Comparison of ENCODE assay signal across 8 mouse cellular contexts in the genomic region with DNA sequence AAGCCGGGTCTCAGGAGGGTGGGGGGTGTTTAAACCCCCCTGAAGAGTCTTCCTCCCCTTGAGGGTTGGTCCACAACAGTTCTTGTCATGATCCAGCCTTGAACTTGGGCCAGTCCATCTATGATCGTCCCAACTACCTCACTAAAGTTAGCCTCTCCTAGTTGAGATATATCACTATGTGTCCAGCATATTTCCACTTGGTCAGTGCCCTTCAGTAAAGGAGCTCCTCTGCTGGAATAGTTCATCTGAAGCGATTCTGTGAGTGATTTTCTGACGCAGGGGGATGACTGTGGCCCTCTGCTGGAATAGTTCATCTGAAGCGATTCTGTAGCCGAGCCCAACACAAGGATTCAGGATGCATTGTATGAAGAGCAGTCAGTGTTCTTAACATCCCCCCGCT. TPM values are rescaled to one million over a fixed set of nuclear protein-coding genes. Genes with fewer than 3 reads are reported as not detected.
A peak's percentile ranks its signal among the peaks of the same experiment; 100 is the strongest.
DNase-seq lines count a peak whose midpoint lies in the region; ATAC-seq and TF ChIP-seq lines count a peak whose summit lies in the region.

No protein-coding gene starts in this region.

- H3K27ac ChIP-seq in heart, embryonic 15.5 days: no peak overlapping the region
- H3K27ac ChIP-seq in limb, embryonic 12.5 days: no peak overlapping the region
- H3K27ac ChIP-seq in layer of hippocampus, adult 2 months: no peak overlapping the region; the same call in 1 of the 2 replicates

- 59% methylated on average over 7 of the region's 7 CpGs for WGBS in heart, embryonic 15.5 days
- WGBS in limb, embryonic 12.5 days: 63% methylated on average over 7 of the region's 7 CpGs

- H3K4me3 ChIP-seq in heart, embryonic 15.5 days: no peak overlapping the region
- H3K4me3 ChIP-seq in limb, embryonic 12.5 days (replicated peaks): no peak overlapping the region
- H3K4me3 ChIP-seq in layer of hippocampus, adult 2 months: no peak overlapping the region

- H3K4me2 ChIP-seq in heart, embryonic 15.5 days: peak overlapping the region; percentile 54
- peak overlapping the region; percentile 41 for H3K4me2 ChIP-seq in limb, embryonic 12.5 days

- ATAC-seq in heart, embryonic 15.5 days (replicated peaks; ENCODE audit: insufficient number of reproducible peaks, insufficient read depth, low FRiP score, low read depth): no peak
- ATAC-seq in limb, embryonic 12.5 days (ENCODE audit: insufficient number of reproducible peaks, insufficient read depth, low FRiP score, low TSS enrichment, low read depth): no peak
- ATAC-seq in granulocyte monocyte progenitor cell, adult 5-6 weeks (replicated peaks; ENCODE audit: poor library complexity, severe bottlenecking): no peak

- H3K9me3 ChIP-seq in heart, embryonic 15.5 days (replicated peaks): peaks cover 18% of the 10 kb centered on the region
- H3K9me3 ChIP-seq in limb, embryonic 12.5 days: peaks cover 17% of the 10 kb centered on the region

- TF ChIP-seq CTCF in layer of hippocampus, adult 2 months (conservative IDR thresholded peaks at IDR 0.05): no peak

- H3K4me1 ChIP-seq in heart, embryonic 15.5 days (replicated peaks): no peaks in the 10 kb centered on the region
- no peaks in the 10 kb centered on the region for H3K4me1 ChIP-seq in limb, embryonic 12.5 days (replicated peaks)

- no peak overlapping the region for H3K9ac ChIP-seq in heart, embryonic 15.5 days
- no peak overlapping the region for H3K9ac ChIP-seq in limb, embryonic 12.5 days (replicated peaks)

- peaks cover 23% of the 10 kb centered on the region for H3K36me3 ChIP-seq in heart, embryonic 15.5 days
- peaks cover 48% of the 10 kb centered on the region for H3K36me3 ChIP-seq in limb, embryonic 12.5 days

- no peaks in the 10 kb centered on the region for H3K27me3 ChIP-seq in heart, embryonic 15.5 days
- no peaks in the 10 kb centered on the region for H3K27me3 ChIP-seq in limb, embryonic 12.5 days

- no peak for DNase-seq in heart, adult 8-10 months (ENCODE audit: low spot score)
- peak; percentile 52 for DNase-seq in A20 (ENCODE audit: low read depth, low spot score)
- DNase-seq in brain, adult 2 months (ENCODE audit: low read depth, low spot score): peak; percentile 20
- no peak for DNase-seq in layer of hippocampus, adult 2 months (ENCODE audit: low spot score in 2 of 2)
- DNase-seq in kidney, postnatal 4 days: no peak

RNA-seq across cellular contexts. Expression of a gene that starts 0.5 kb away (rescaled TPM):
- polyA plus RNA-seq in heart, embryonic 15.5 days (2015; fragmentation: Nextera tagmentation; extraction: Ambion mirVana): 1.0 and 1.1 TPM in 2 replicates
- 10 to 100 TPM in 3 of 4 experiments, 1 to 10 TPM in 1; 8.3 to 16.7 (median 14.7) TPM for total RNA-seq in heart, adult 8-10 months (2022)
- 0.96 and 1.5 TPM in 2 replicates for polyA plus RNA-seq in limb, embryonic 12.5 days (2016; fragmentation: Nextera tagmentation; extraction: Ambion mirVana)
- total RNA-seq in layer of hippocampus, adult 2 months (2021): 10 to 100 TPM; 26.8 to 32.2 TPM
- 12.1 and 13.0 TPM in 2 replicates for total RNA-seq in granulocyte monocyte progenitor cell, adult 5-6 weeks (2014; fragmentation: Nextera tagmentation)
- 4.5 and 6.8 TPM in 2 replicates for total RNA-seq in granulocyte monocyte progenitor cell, adult 5-6 weeks (2017)

RNA-seq across cellular contexts. Expression of a gene that starts 0.8 kb away (rescaled TPM):
- 0.68 and 1.1 TPM in 2 replicates for polyA plus RNA-seq in heart, embryonic 15.5 days (2015; fragmentation: Nextera tagmentation; extraction: Ambion mirVana)
- total RNA-seq in heart, adult 8-10 months (2022): 1 to 10 TPM in 3 of 4 experiments, under 1 TPM in 1; 0.63 to 2.6 (median 1.8) TPM
- 1.1 and 1.7 TPM in 2 replicates for polyA plus RNA-seq in limb, embryonic 12.5 days (2016; fragmentation: Nextera tagmentation; extraction: Ambion mirVana)
- total RNA-seq in layer of hippocampus, adult 2 months (2021): 1 to 10 TPM; 2.2 to 3.4 TPM
- total RNA-seq in granulocyte monocyte progenitor cell, adult 5-6 weeks (2014; fragmentation: Nextera tagmentation): not detected in 2 replicates
- total RNA-seq in granulocyte monocyte progenitor cell, adult 5-6 weeks (2017): 0.47 and 1.7 TPM in 2 replicates

RNA-seq across cellular contexts. Expression of a gene that starts 24.8 kb away (rescaled TPM):
- 35.3 and 39.7 TPM in 2 replicates for polyA plus RNA-seq in heart, embryonic 15.5 days (2015; fragmentation: Nextera tagmentation; extraction: Ambion mirVana)
- 1 to 10 TPM; 5.2 to 7.9 (median 7.4) TPM for total RNA-seq in heart, adult 8-10 months (2022)
- polyA plus RNA-seq in limb, embryonic 12.5 days (2016; fragmentation: Nextera tagmentation; extraction: Ambion mirVana): 93.8 and 101 TPM in 2 replicates
- total RNA-seq in layer of hippocampus, adult 2 months (2021): 10 to 100 TPM; 26.8 to 27.5 TPM
- total RNA-seq in granulocyte monocyte progenitor cell, adult 5-6 weeks (2014; fragmentation: Nextera tagmentation): 67.1 and 82.9 TPM in 2 replicates
- 46.5 and 57.2 TPM in 2 replicates for total RNA-seq in granulocyte monocyte progenitor cell, adult 5-6 weeks (2017)

RNA-seq across cellular contexts. Expression of a gene that starts 59.0 kb away (rescaled TPM):
- polyA plus RNA-seq in heart, embryonic 15.5 days (2015; fragmentation: Nextera tagmentation; extraction: Ambion mirVana): 30.3 and 33.2 TPM in 2 replicates
- 100 to 1,000 TPM; 115 to 123 (median 121) TPM for total RNA-seq in heart, adult 8-10 months (2022)
- polyA plus RNA-seq in limb, embryonic 12.5 days (2016; fragmentation: Nextera tagmentation; extraction: Ambion mirVana): 89.0 and 117 TPM in 2 replicates
- 10 to 100 TPM; 97.2 to 98.9 TPM for total RNA-seq in layer of hippocampus, adult 2 months (2021)
- 32.8 and 44.5 TPM in 2 replicates for total RNA-seq in granulocyte monocyte progenitor cell, adult 5-6 weeks (2014; fragmentation: Nextera tagmentation)
- 72.4 and 77.3 TPM in 2 replicates for total RNA-seq in granulocyte monocyte progenitor cell, adult 5-6 weeks (2017)

Comparison
In these comparisons a context has a peak if more than half of its experiments do, and no peak if none do; other contexts are left out.
1. DNase-seq: peak in A20 (single experiment) and brain, adult 2 months (single experiment); none in heart, adult 8-10 months (single experiment), layer of hippocampus, adult 2 months (0 of 2) and kidney, postnatal 4 days (0 of 2).